17 mouse cellular contexts compared by ENCODE assay signal in genomic region chr17:82408296-82408695, GRCm38 (mm10).
"Had no signal": no experiment of that assay in that cellular context is flagged by ENCODE, and none has a peak within 500 bp of the region (broad histone marks: within the 10 kb centered on the region; RNA-seq: fewer than 3 reads in every experiment).

No protein-coding gene starts in this region.

- ATAC-seq: forebrain, postnatal 0 days; hindbrain, embryonic 16.5 days; inflammation-experienced regulatory T-cells, adult 6 months; intestine, embryonic 15.5 days; intestine, postnatal 0 days had no signal

- DNase-seq: forebrain, postnatal 0 days; gastrocnemius, adult 2 months; gastrocnemius, postnatal 10 days; gastrocnemius, postnatal 25 days; heart, adult 18-20 months; heart, postnatal 10 days; heart, postnatal 4 days; kidney, adult 18-20 months; kidney, adult 8-10 months; kidney, postnatal 10 days; kidney, postnatal 4 days; liver; liver, embryonic 13.5 days had no signal
